Mouse (Mus musculus) CH12.LX (cell line): Measurements from ENCODE around the gene Trim66. TPM values are rescaled to one million over a fixed set of nuclear protein-coding genes. Genes with fewer than 3 reads are reported as not detected.

ENCODE experiments used
- DNase-seq: peaks from one replicate; pipeline ENCODE4 v3.0.0-alpha.2; 2013; ENCODE audit errors: extremely low read depth
- H3K27ac ChIP-seq: 2 replicates; pipeline ENCODE4 v1.5.1; 2012; ENCODE audit warnings: low read depth, mild to moderate bottlenecking, control low read depth, moderate library complexity; ENCODE audit not compliant: insufficient read depth
- H3K27me3 ChIP-seq: replicated peaks from 2 replicates; pipeline ENCODE3; 2012; ENCODE audit warnings: inconsistent platforms
- H3K36me3 ChIP-seq, 2 experiments: replicated peaks in 1 of 2; 2 replicates each; pipeline versions ENCODE3 to v1.6.1; 2012; ENCODE audit warnings: inconsistent platforms in 1 of 2, low read length in 1 of 2, mild to moderate bottlenecking in 1 of 2, mixed read lengths in 1 of 2, moderate library complexity in 1 of 2; ENCODE audit not compliant: control insufficient read depth in 1 of 2, insufficient read depth in 1 of 2
- H3K4me1 ChIP-seq, 2 experiments: 2 replicates each; pipeline ENCODE4 v1.6.1; 2012; ENCODE audit warnings: inconsistent platforms in 1 of 2, moderate library complexity in 1 of 2; ENCODE audit not compliant: insufficient read depth in 2 of 2, control insufficient read depth in 1 of 2
- H3K4me2 ChIP-seq: 2 replicates; pipeline ENCODE4 v1.6.1; 2012; ENCODE audit warnings: low read depth, mild to moderate bottlenecking, control low read depth; ENCODE audit not compliant: poor library complexity, insufficient read depth, severe bottlenecking
- H3K4me3 ChIP-seq, 3 experiments: fragments of 150-350 bp in 1 of 3; sonication (generic) in 1 of 3; replicated peaks in 1 of 3; 2 replicates each; pipeline versions ENCODE3 to v1.5.1; 2011 to 2012; ENCODE audit warnings: low read depth in 2 of 3, low read length in 2 of 3, mild to moderate bottlenecking in 2 of 3, moderate library complexity in 2 of 3, control low read depth in 1 of 3, improper control_type of control experiment in 1 of 3, inconsistent platforms in 1 of 3, mixed read lengths in 1 of 3; ENCODE audit not compliant: poor library complexity in 1 of 3
- H3K79me2 ChIP-seq: replicated peaks from 2 replicates; pipeline ENCODE4 v1.6.1; 2012; ENCODE audit warnings: mild to moderate bottlenecking, moderate library complexity; ENCODE audit not compliant: control insufficient read depth, poor library complexity, insufficient read depth, severe bottlenecking; ENCODE audit errors: extremely low read depth
- H3K9ac ChIP-seq: 2 replicates; pipeline ENCODE4 v1.6.1; 2012; ENCODE audit warnings: low read depth, mild to moderate bottlenecking, control low read depth, moderate library complexity; ENCODE audit not compliant: insufficient read depth
- H3K9me3 ChIP-seq: replicated peaks from 2 replicates; pipeline ENCODE3; 2012; ENCODE audit warnings: low read length, inconsistent platforms, mixed read lengths
- BHLHE40 ChIP-seq: IDR thresholded peaks from 2 replicates; pipeline ENCODE4 v1.6.1; 2011; ENCODE audit warnings: mild to moderate bottlenecking, low read depth, low read length, improper control_type of control experiment
- CHD2 ChIP-seq: IDR thresholded peaks from 2 replicates; pipeline ENCODE4 v1.6.1; 2011; ENCODE audit warnings: low read length, improper control_type of control experiment
- E2F4 ChIP-seq: IDR thresholded peaks from 2 replicates; pipeline ENCODE4 v1.6.1; 2011; ENCODE audit warnings: low read depth, low read length, improper control_type of control experiment; ENCODE audit not compliant: insufficient replicate concordance
- ELF1 ChIP-seq: IDR thresholded peaks from 2 replicates; pipeline ENCODE4 v1.6.1; 2014; ENCODE audit warnings: low read depth, mild to moderate bottlenecking, inconsistent platforms, low read length, improper control_type of control experiment
- EP300 ChIP-seq: IDR thresholded peaks from 2 replicates; pipeline ENCODE4 v1.6.1; 2011; ENCODE audit warnings: low read length, improper control_type of control experiment
- ETS1 ChIP-seq: conservative IDR thresholded peaks from 2 replicates; pipeline ENCODE4 v1.6.1; 2012; ENCODE audit warnings: low read depth, mild to moderate bottlenecking, inconsistent platforms, low read length, improper control_type of control experiment, moderate library complexity
- GABPA ChIP-seq: IDR thresholded peaks from 2 replicates; pipeline ENCODE4 v1.6.1; 2012; ENCODE audit warnings: low read depth, low read length, improper control_type of control experiment, inconsistent platforms; ENCODE audit not compliant: insufficient replicate concordance
- HCFC1 ChIP-seq: IDR thresholded peaks from 2 replicates; pipeline ENCODE4 v1.6.1; 2012; ENCODE audit warnings: low read depth, mild to moderate bottlenecking, inconsistent platforms, low read length, improper control_type of control experiment
- IRF4 ChIP-seq: IDR thresholded peaks from 2 replicates; pipeline ENCODE4 v1.6.1; 2014; ENCODE audit warnings: low read depth, mild to moderate bottlenecking, inconsistent platforms, low read length, improper control_type of control experiment
- JUN ChIP-seq: IDR thresholded peaks from 2 replicates; pipeline ENCODE4 v1.6.1; 2011; ENCODE audit warnings: low read depth, mild to moderate bottlenecking, low read length, improper control_type of control experiment, moderate library complexity; ENCODE audit not compliant: insufficient read depth
- KAT2A ChIP-seq: IDR thresholded peaks from 2 replicates; pipeline ENCODE4 v1.6.1; 2012; ENCODE audit warnings: low read length, improper control_type of control experiment, inconsistent platforms; ENCODE audit not compliant: insufficient replicate concordance
- MAFK ChIP-seq: IDR thresholded peaks from 2 replicates; pipeline ENCODE4 v1.6.1; 2011; ENCODE audit warnings: low read length, improper control_type of control experiment; ENCODE audit not compliant: insufficient replicate concordance
- MAX ChIP-seq: IDR thresholded peaks from 2 replicates; pipeline ENCODE4 v1.6.1; 2011; ENCODE audit warnings: low read length, improper control_type of control experiment
- MAZ ChIP-seq: IDR thresholded peaks from 2 replicates; pipeline ENCODE4 v1.6.1; 2012; ENCODE audit warnings: low read depth, mild to moderate bottlenecking, inconsistent platforms, low read length, improper control_type of control experiment, moderate library complexity
- MXI1 ChIP-seq: IDR thresholded peaks from 2 replicates; pipeline ENCODE4 v1.6.1; 2011; ENCODE audit warnings: mild to moderate bottlenecking, low read depth, low read length, improper control_type of control experiment
- NELFE ChIP-seq: IDR thresholded peaks from 2 replicates; pipeline ENCODE4 v1.6.1; 2011; ENCODE audit warnings: low read depth, low read length, improper control_type of control experiment
- PAX5 ChIP-seq: IDR thresholded peaks from 2 replicates; pipeline ENCODE4 v1.6.1; 2012; ENCODE audit warnings: low read length, inconsistent platforms, mixed read lengths
- POLR2A ChIP-seq: IDR thresholded peaks from 2 replicates; pipeline ENCODE4 v1.6.1; 2011; ENCODE audit warnings: low read depth, mild to moderate bottlenecking, improper control_type of control experiment, low read length
- POLR2AphosphoS2 ChIP-seq: IDR thresholded peaks from 2 replicates; pipeline ENCODE4 v1.6.1; 2011; ENCODE audit warnings: low read depth, low read length, improper control_type of control experiment
- SIN3A ChIP-seq: IDR thresholded peaks from 2 replicates; pipeline ENCODE4 v1.6.1; 2012; ENCODE audit warnings: low read length, improper control_type of control experiment, inconsistent platforms
- SMC3 ChIP-seq: IDR thresholded peaks from 2 replicates; pipeline ENCODE4 v1.6.1; 2011; ENCODE audit warnings: low read depth, low read length, improper control_type of control experiment
- TBP ChIP-seq: conservative IDR thresholded peaks from 2 replicates; pipeline ENCODE4 v1.6.1; 2011; ENCODE audit warnings: low read depth, low read length, improper control_type of control experiment
- TCF12 ChIP-seq: IDR thresholded peaks from 2 replicates; pipeline ENCODE4 v1.6.1; 2014; ENCODE audit warnings: low read depth, mild to moderate bottlenecking, inconsistent platforms, low read length, improper control_type of control experiment
- USF2 ChIP-seq: conservative IDR thresholded peaks from 2 replicates; pipeline ENCODE4 v1.6.1; 2011; ENCODE audit warnings: low read depth, low read length, improper control_type of control experiment
- ZMIZ1 ChIP-seq: IDR thresholded peaks from 2 replicates; pipeline ENCODE4 v1.6.1; 2012; ENCODE audit warnings: low read depth, mild to moderate bottlenecking, inconsistent platforms, low read length, improper control_type of control experiment
- ZNF384 ChIP-seq: IDR thresholded peaks from 2 replicates; pipeline ENCODE4 v1.6.1; 2012; ENCODE audit warnings: low read depth, low read length, improper control_type of control experiment, inconsistent platforms
- dilution Hi-C: fragments of 300-500 bp; cut with MboI; formaldehyde crosslinking; loops from 2 replicates; pipeline ENCODE4 v1.14.3; 2020; ENCODE audit warnings: low sequenced_read_pairs; ENCODE audit not compliant: extremely low pct_unique_long_range_greater_than_20kb, extremely low pct_ligation_motif_present
- in situ Hi-C: fragments of 300-500 bp; cut with MboI; formaldehyde crosslinking; loops from 3 replicates; pipeline ENCODE4 v1.14.3; 2019; ENCODE audit warnings: low sequenced_read_pairs, low pct_ligation_motif_present, low pct_unique_long_range_greater_than_20kb, mixed read lengths
- polyA plus RNA-seq: library from polyadenylated mRNA; unstranded; fragments of >175 nt; gene quantifications from 2 replicates; pipeline ENCODE4 v1.2.1, GENCODE M21; 2012; ENCODE audit warnings: low read depth; ENCODE audit not compliant: insufficient read length
- total RNA-seq, 2 experiments: library from RNA; depleted of rRNA; stranded (reverse); fragments of 300-350 nt in 1 of 2; fragments of >200 nt in 1 of 2; gene quantifications; 2 replicates each; pipeline ENCODE4 v1.2.3; 2012 to 2014

Gene Trim66
- total and polyA plus RNA-seq, 3 experiments: 0.08 to 0.67 (median 0.12) TPM

DNA sequence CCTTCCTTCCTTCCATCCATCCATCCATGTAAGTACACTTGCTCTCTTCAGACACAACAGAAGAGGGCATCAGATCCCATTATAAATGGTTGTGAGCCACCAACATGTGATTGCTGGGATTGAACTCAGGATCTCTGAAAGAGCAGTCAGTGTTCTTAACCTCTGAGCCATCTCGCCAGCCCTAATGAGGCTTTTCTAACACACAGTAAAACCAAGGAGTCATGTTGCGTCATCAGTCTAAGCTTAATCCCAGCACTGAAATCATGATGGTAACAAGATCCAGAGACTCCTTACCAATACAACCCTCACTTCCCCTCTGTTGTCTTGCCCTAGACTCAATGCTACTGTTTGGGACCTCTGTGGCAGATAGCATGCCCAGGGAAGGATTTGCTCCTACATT, 38.3 kb upstream of the Trim66 start:
- Histone ChIP-seq H3K9ac (no peak overlapping the region), H3K4me2 (no peak overlapping the region), H3K27ac (no peak overlapping the region), H3K4me1 (peaks cover 0 to 22% of the 10 kb centered on the region in 2 experiments; a peak in 2 of 4 replicates), H3K36me3 (peaks cover 0 to 2% of the 10 kb centered on the region in 2 experiments), H3K27me3 (no peaks in the 10 kb centered on the region), H3K9me3 (no peaks in the 10 kb centered on the region), H3K79me2 (no peaks in the 10 kb centered on the region), H3K4me3 (no peak overlapping the region)
- no peak for TF ChIP-seq KAT2A
- no peak for TF ChIP-seq MAX
- no peak for TF ChIP-seq E2F4
- TF ChIP-seq POLR2AphosphoS2: no peak
- no peak for TF ChIP-seq IRF4
- TF ChIP-seq NELFE: no peak
- no peak for TF ChIP-seq CHD2
- no peak for TF ChIP-seq USF2
- TF ChIP-seq MAZ: no peak
- TF ChIP-seq ZNF384: no peak
- no peak for TF ChIP-seq TCF12
- no peak for TF ChIP-seq ZMIZ1
- TF ChIP-seq JUN: no peak
- TF ChIP-seq SMC3: no peak
- no peak for TF ChIP-seq GABPA
- TF ChIP-seq TBP: no peak
- TF ChIP-seq BHLHE40: no peak
- TF ChIP-seq SIN3A: no peak
- no peak for DNase-seq
- dilution Hi-C loops (no loop called here), in situ Hi-C loops (no loop called here)

- in situ Hi-C loops: no loop called here
- no peak overlapping the region for H3K9ac ChIP-seq
- no peak for DNase-seq
- no peaks in the 10 kb centered on the region for H3K79me2 ChIP-seq
- no peak overlapping the region for H3K4me3 ChIP-seq
- H3K4me1 ChIP-seq: peaks cover 0 to 22% of the 10 kb centered on the region in 2 experiments; a peak in 2 of 4 replicates
- TF ChIP-seq ELF1: no peak
- no peak for TF ChIP-seq PAX5
- no peak for TF ChIP-seq HCFC1
- no peak for TF ChIP-seq POLR2A
- no peak for TF ChIP-seq JUN
- TF ChIP-seq E2F4: no peak
- TF ChIP-seq KAT2A: no peak
- no peak for TF ChIP-seq MAFK
- no peak for TF ChIP-seq ETS1
- no peak for TF ChIP-seq USF2
- no peak for TF ChIP-seq POLR2AphosphoS2
- no peak for TF ChIP-seq MAZ
- TF ChIP-seq MXI1: no peak
- no peak for TF ChIP-seq EP300
- no peak for TF ChIP-seq NELFE
- peaks cover 0 to 2% of the 10 kb centered on the region in 2 experiments for H3K36me3 ChIP-seq
- no peak overlapping the region for H3K27ac ChIP-seq
- dilution Hi-C loops: no loop called here
- H3K27me3 ChIP-seq: no peaks in the 10 kb centered on the region
- H3K4me2 ChIP-seq: no peak overlapping the region
- H3K9me3 ChIP-seq: no peaks in the 10 kb centered on the region
These were observed 37.5 kb upstream of the Trim66 start for GRCm38 (mm10) chr7:109545255-109545993.
